In genomic region chr17:79354444-79355270, GRCm38 (mm10) we compare ENCODE assay signal across 8 mouse cellular contexts. TPM values are rescaled to one million over a fixed set of nuclear protein-coding genes. Genes with fewer than 3 reads are reported as not detected.
DNase-seq lines count a peak whose midpoint lies in the region; ATAC-seq and TF ChIP-seq lines count a peak whose summit lies in the region.

TSS of gene Cdc42ep3 (minus strand) at chr17:79355091.

- no peak within 1 kb of the TSS for H3K27ac ChIP-seq in ES-E14 (ENCODE audit: insufficient read depth, low read depth, low read length, poor library complexity, severe bottlenecking)
- peak within 1 kb of the TSS; percentile 89 for H3K27ac ChIP-seq in forebrain, embryonic 16.5 days (ENCODE audit: low read length)
- peak within 1 kb of the TSS; percentile 90 for H3K27ac ChIP-seq in lung, embryonic 16.5 days (ENCODE audit: low read length)

- H3K4me2 ChIP-seq in forebrain, embryonic 16.5 days (ENCODE audit: low read length), result peak within 1 kb of the TSS; percentile 76
- H3K4me2 ChIP-seq in lung, embryonic 16.5 days (ENCODE audit: low read depth, low read length), result peak within 1 kb of the TSS; percentile 91

- no peaks in the 10 kb centered on the region for H3K9me3 ChIP-seq in ES-E14 (ENCODE audit: control insufficient read depth, insufficient read depth, low read depth, low read length)
- H3K9me3 ChIP-seq in forebrain, embryonic 16.5 days (ENCODE audit: control insufficient read depth, low read length), result no peaks in the 10 kb centered on the region
- H3K9me3 ChIP-seq in lung, embryonic 16.5 days (ENCODE audit: control insufficient read depth, low read length), result no peaks in the 10 kb centered on the region

- no peaks in the 10 kb centered on the region for H3K27me3 ChIP-seq in forebrain, embryonic 16.5 days (replicated peaks; ENCODE audit: control insufficient read depth, insufficient read depth, low read length)
- H3K27me3 ChIP-seq in lung, embryonic 16.5 days (ENCODE audit: control insufficient read depth, insufficient read depth, low read depth, low read length), result no peaks in the 10 kb centered on the region; the same call in 1 of the 2 replicates

- no peaks in the 10 kb centered on the region for H3K36me3 ChIP-seq in ES-E14 (ENCODE audit: control insufficient read depth, insufficient read depth, low read length, poor library complexity, severe bottlenecking)
- no peaks in the 10 kb centered on the region for H3K36me3 ChIP-seq in forebrain, embryonic 16.5 days (ENCODE audit: control insufficient read depth, insufficient read depth)
- H3K36me3 ChIP-seq in lung, embryonic 16.5 days (ENCODE audit: control insufficient read depth, insufficient read depth, low read length), result no peaks in the 10 kb centered on the region

- peaks cover 0 to under 1% of the 10 kb centered on the region in 2 experiments; a peak in 2 of 4 replicates for H3K4me1 ChIP-seq in ES-E14 (ENCODE audit: control insufficient read depth in 2 of 2, insufficient read depth in 2 of 2, low read length in 2 of 2, poor library complexity in 1 of 2)
- peaks cover 17% of the 10 kb centered on the region for H3K4me1 ChIP-seq in forebrain, embryonic 16.5 days (replicated peaks; ENCODE audit: control insufficient read depth, insufficient read depth, low read length)
- H3K4me1 ChIP-seq in lung, embryonic 16.5 days (replicated peaks; ENCODE audit: control insufficient read depth, insufficient read depth, low read length), result peaks cover 23% of the 10 kb centered on the region

- ATAC-seq in forebrain, embryonic 16.5 days, result peak; percentile 78
- ATAC-seq in lung, embryonic 16.5 days (ENCODE audit: low read depth), result peak; percentile 92

- DNase-seq in ES-E14 (ENCODE audit: low read depth, low spot score), result no peak
- peak; percentile 81 to 91 for DNase-seq in cerebellum, adult 18-20 months
- peak; percentile 65 for DNase-seq in heart, postnatal 25 days (ENCODE audit: low spot score)
- DNase-seq in layer of hippocampus, adult 9-11 months, result peak; percentile 44
- DNase-seq in ovary, adult 18-20 months (ENCODE audit: low spot score), result peak; percentile 54
- DNase-seq in thymus, adult 18-20 months, result peak; percentile 59 to 64

- H3K4me3 ChIP-seq in ES-E14 (ENCODE audit: insufficient read depth in 1 of 2, low read depth in 1 of 2, low read length in 2 of 2, poor library complexity in 1 of 2, severe bottlenecking in 1 of 2), result peak within 1 kb of the TSS; percentile 91 to 96
- peak within 1 kb of the TSS; percentile 77 for H3K4me3 ChIP-seq in forebrain, embryonic 16.5 days (replicated peaks; ENCODE audit: low read length)
- H3K4me3 ChIP-seq in lung, embryonic 16.5 days (ENCODE audit: low read length), result peak within 1 kb of the TSS; percentile 84

- under 1% methylated on average over 60 of the region's 74 CpGs for WGBS in forebrain, embryonic 16.5 days
- under 1% methylated on average over 68 of the region's 74 CpGs for WGBS in lung, embryonic 16.5 days

- in situ Hi-C loops in ES-E14 (cut with MboI; ENCODE audit: low sequenced_read_pairs in 2 of 2, unreplicated experiment in 2 of 2), result no loop called here

- peak within 1 kb of the TSS; percentile 85 for H3K9ac ChIP-seq in ES-E14 (ENCODE audit: insufficient read depth, low read depth, low read length, poor library complexity, severe bottlenecking)
- peak within 1 kb of the TSS; percentile 98 for H3K9ac ChIP-seq in forebrain, embryonic 16.5 days (replicated peaks; ENCODE audit: low read depth, low read length)
- H3K9ac ChIP-seq in lung, embryonic 16.5 days (ENCODE audit: low read length), result peak within 1 kb of the TSS; percentile 88

- intact Hi-C loops in heart, postnatal 25 days (cut with DNase I), result loop anchor here (2.0 to 10.0 kb wide), 5 partner anchors 16 to 240 kb away; no protein-coding TSS in a partner anchor

TF ChIP-seq in ES-E14, 5 proteins besides CTCF, POLR2A, EP300 and RAD21:
- TF ChIP-seq ZNF384 (IDR thresholded peaks at IDR 0.05; ENCODE audit: low read depth, low read length) (no peak), CHD2 (IDR thresholded peaks at IDR 0.05; ENCODE audit: low read depth, low read length) (no peak), HCFC1 (IDR thresholded peaks at IDR 0.05; ENCODE audit: borderline replicate concordance, insufficient read depth, low read length) (no peak; the same call in 1 of the 2 replicates), ZC3H11A (IDR thresholded peaks at IDR 0.05; ENCODE audit: borderline replicate concordance, low read depth, low read length) (no peak), MAFK (IDR thresholded peaks at IDR 0.05; ENCODE audit: insufficient read depth, low read depth, low read length) (no peak)

RNA-seq across cellular contexts. Expression of gene Cdc42ep3, which starts in this region (rescaled TPM):
- total RNA-seq in ES-E14 (2012; rRNA removed), result 7.2 and 13.7 TPM in 2 replicates
- polyA plus RNA-seq in forebrain, embryonic 16.5 days (2015; fragmentation: Nextera tagmentation; extraction: Ambion mirVana), result 44.6 and 46.9 TPM in 2 replicates
- total RNA-seq in heart, postnatal 25 days (2021), result 10 to 100 TPM; 33.0 to 39.4 TPM
- polyA plus RNA-seq in lung, embryonic 16.5 days (2015; fragmentation: Nextera tagmentation; extraction: Ambion mirVana), result 86.4 and 88.9 TPM in 2 replicates
